Mouse (Mus musculus) CH12.LX (cell line): Measurements from ENCODE around the gene Tmbim7. TPM values are rescaled to one million over a fixed set of nuclear protein-coding genes. Genes with fewer than 3 reads are reported as not detected.

Source experiments
- DNase-seq: peaks from one replicate; pipeline ENCODE4 v3.0.0-alpha.2; 2013; ENCODE audit errors: extremely low read depth
- H3K27ac ChIP-seq: 2 replicates; pipeline ENCODE4 v1.5.1; 2012; ENCODE audit warnings: low read depth, mild to moderate bottlenecking, control low read depth, moderate library complexity; ENCODE audit not compliant: insufficient read depth
- H3K27me3 ChIP-seq: replicated peaks from 2 replicates; pipeline ENCODE3; 2012; ENCODE audit warnings: inconsistent platforms
- H3K36me3 ChIP-seq, 2 experiments: replicated peaks in 1 of 2; 2 replicates each; pipeline versions ENCODE3 to v1.6.1; 2012; ENCODE audit warnings: inconsistent platforms in 1 of 2, low read length in 1 of 2, mild to moderate bottlenecking in 1 of 2, mixed read lengths in 1 of 2, moderate library complexity in 1 of 2; ENCODE audit not compliant: control insufficient read depth in 1 of 2, insufficient read depth in 1 of 2
- H3K4me1 ChIP-seq, 2 experiments: 2 replicates each; pipeline ENCODE4 v1.6.1; 2012; ENCODE audit warnings: inconsistent platforms in 1 of 2, moderate library complexity in 1 of 2; ENCODE audit not compliant: insufficient read depth in 2 of 2, control insufficient read depth in 1 of 2
- H3K4me2 ChIP-seq: 2 replicates; pipeline ENCODE4 v1.6.1; 2012; ENCODE audit warnings: low read depth, mild to moderate bottlenecking, control low read depth; ENCODE audit not compliant: poor library complexity, insufficient read depth, severe bottlenecking
- H3K4me3 ChIP-seq, 3 experiments: fragments of 150-350 bp in 1 of 3; sonication (generic) in 1 of 3; replicated peaks in 1 of 3; 2 replicates each; pipeline versions ENCODE3 to v1.5.1; 2011 to 2012; ENCODE audit warnings: low read depth in 2 of 3, low read length in 2 of 3, mild to moderate bottlenecking in 2 of 3, moderate library complexity in 2 of 3, control low read depth in 1 of 3, improper control_type of control experiment in 1 of 3, inconsistent platforms in 1 of 3, mixed read lengths in 1 of 3; ENCODE audit not compliant: poor library complexity in 1 of 3
- H3K79me2 ChIP-seq: replicated peaks from 2 replicates; pipeline ENCODE4 v1.6.1; 2012; ENCODE audit warnings: mild to moderate bottlenecking, moderate library complexity; ENCODE audit not compliant: control insufficient read depth, poor library complexity, insufficient read depth, severe bottlenecking; ENCODE audit errors: extremely low read depth
- H3K9ac ChIP-seq: 2 replicates; pipeline ENCODE4 v1.6.1; 2012; ENCODE audit warnings: low read depth, mild to moderate bottlenecking, control low read depth, moderate library complexity; ENCODE audit not compliant: insufficient read depth
- H3K9me3 ChIP-seq: replicated peaks from 2 replicates; pipeline ENCODE3; 2012; ENCODE audit warnings: low read length, inconsistent platforms, mixed read lengths
- BHLHE40 ChIP-seq: IDR thresholded peaks from 2 replicates; pipeline ENCODE4 v1.6.1; 2011; ENCODE audit warnings: mild to moderate bottlenecking, low read depth, low read length, improper control_type of control experiment
- CHD1 ChIP-seq: IDR thresholded peaks from 2 replicates; pipeline ENCODE4 v1.6.1; 2012; ENCODE audit warnings: low read depth, low read length, improper control_type of control experiment, inconsistent platforms
- CHD2 ChIP-seq: IDR thresholded peaks from 2 replicates; pipeline ENCODE4 v1.6.1; 2011; ENCODE audit warnings: low read length, improper control_type of control experiment
- CTCF ChIP-seq, 2 experiments: IDR thresholded peaks in 1 of 2; conservative IDR thresholded peaks in 1 of 2; 2 replicates each; pipeline ENCODE4 v1.5.1; 2011 to 2012; ENCODE audit warnings: low read depth in 2 of 2, low read length in 2 of 2, improper control_type of control experiment in 1 of 2, inconsistent platforms in 1 of 2, mild to moderate bottlenecking in 1 of 2, moderate library complexity in 1 of 2
- ELF1 ChIP-seq: IDR thresholded peaks from 2 replicates; pipeline ENCODE4 v1.6.1; 2014; ENCODE audit warnings: low read depth, mild to moderate bottlenecking, inconsistent platforms, low read length, improper control_type of control experiment
- ETS1 ChIP-seq: conservative IDR thresholded peaks from 2 replicates; pipeline ENCODE4 v1.6.1; 2012; ENCODE audit warnings: low read depth, mild to moderate bottlenecking, inconsistent platforms, low read length, improper control_type of control experiment, moderate library complexity
- GABPA ChIP-seq: IDR thresholded peaks from 2 replicates; pipeline ENCODE4 v1.6.1; 2012; ENCODE audit warnings: low read depth, low read length, improper control_type of control experiment, inconsistent platforms; ENCODE audit not compliant: insufficient replicate concordance
- IRF4 ChIP-seq: IDR thresholded peaks from 2 replicates; pipeline ENCODE4 v1.6.1; 2014; ENCODE audit warnings: low read depth, mild to moderate bottlenecking, inconsistent platforms, low read length, improper control_type of control experiment
- MAFK ChIP-seq: IDR thresholded peaks from 2 replicates; pipeline ENCODE4 v1.6.1; 2011; ENCODE audit warnings: low read length, improper control_type of control experiment; ENCODE audit not compliant: insufficient replicate concordance
- MAX ChIP-seq: IDR thresholded peaks from 2 replicates; pipeline ENCODE4 v1.6.1; 2011; ENCODE audit warnings: low read length, improper control_type of control experiment
- MYC ChIP-seq: IDR thresholded peaks from 2 replicates; pipeline ENCODE4 v1.6.1; 2011; ENCODE audit warnings: low read depth, mild to moderate bottlenecking, improper control_type of control experiment, low read length
- NELFE ChIP-seq: IDR thresholded peaks from 2 replicates; pipeline ENCODE4 v1.6.1; 2011; ENCODE audit warnings: low read depth, low read length, improper control_type of control experiment
- NRF1 ChIP-seq: IDR thresholded peaks from 2 replicates; pipeline ENCODE4 v1.6.1; 2014; ENCODE audit warnings: low read depth, mild to moderate bottlenecking, inconsistent platforms, low read length, improper control_type of control experiment, moderate library complexity
- POLR2A ChIP-seq: IDR thresholded peaks from 2 replicates; pipeline ENCODE4 v1.6.1; 2011; ENCODE audit warnings: low read depth, mild to moderate bottlenecking, improper control_type of control experiment, low read length
- POLR2AphosphoS2 ChIP-seq: IDR thresholded peaks from 2 replicates; pipeline ENCODE4 v1.6.1; 2011; ENCODE audit warnings: low read depth, low read length, improper control_type of control experiment
- RCOR1 ChIP-seq: conservative IDR thresholded peaks from 2 replicates; pipeline ENCODE4 v1.6.1; 2012; ENCODE audit warnings: low read depth, mild to moderate bottlenecking, inconsistent platforms, low read length, improper control_type of control experiment
- TBP ChIP-seq: conservative IDR thresholded peaks from 2 replicates; pipeline ENCODE4 v1.6.1; 2011; ENCODE audit warnings: low read depth, low read length, improper control_type of control experiment
- UBTF ChIP-seq: IDR thresholded peaks from 2 replicates; pipeline ENCODE4 v1.6.1; 2012; ENCODE audit warnings: low read depth, mild to moderate bottlenecking, inconsistent platforms, low read length, improper control_type of control experiment, moderate library complexity
- ZC3H11A ChIP-seq: IDR thresholded peaks from 2 replicates; pipeline ENCODE4 v1.6.1; 2012; ENCODE audit warnings: low read depth, mild to moderate bottlenecking, inconsistent platforms, low read length, improper control_type of control experiment
- ZNF384 ChIP-seq: IDR thresholded peaks from 2 replicates; pipeline ENCODE4 v1.6.1; 2012; ENCODE audit warnings: low read depth, low read length, improper control_type of control experiment, inconsistent platforms
- dilution Hi-C: fragments of 300-500 bp; cut with MboI; formaldehyde crosslinking; loops from 2 replicates; pipeline ENCODE4 v1.14.3; 2020; ENCODE audit warnings: low sequenced_read_pairs; ENCODE audit not compliant: extremely low pct_unique_long_range_greater_than_20kb, extremely low pct_ligation_motif_present
- in situ Hi-C: fragments of 300-500 bp; cut with MboI; formaldehyde crosslinking; loops from 3 replicates; pipeline ENCODE4 v1.14.3; 2019; ENCODE audit warnings: low sequenced_read_pairs, low pct_ligation_motif_present, low pct_unique_long_range_greater_than_20kb, mixed read lengths
- polyA plus RNA-seq: library from polyadenylated mRNA; unstranded; fragments of >175 nt; gene quantifications from 2 replicates; pipeline ENCODE4 v1.2.1, GENCODE M21; 2012; ENCODE audit warnings: low read depth; ENCODE audit not compliant: insufficient read length
- total RNA-seq, 2 experiments: library from RNA; depleted of rRNA; stranded (reverse); fragments of 300-350 nt in 1 of 2; fragments of >200 nt in 1 of 2; gene quantifications; 2 replicates each; pipeline ENCODE4 v1.2.3; 2012 to 2014

The Tmbim7 gene
- total and polyA plus RNA-seq, 3 experiments: not detected

DNA sequence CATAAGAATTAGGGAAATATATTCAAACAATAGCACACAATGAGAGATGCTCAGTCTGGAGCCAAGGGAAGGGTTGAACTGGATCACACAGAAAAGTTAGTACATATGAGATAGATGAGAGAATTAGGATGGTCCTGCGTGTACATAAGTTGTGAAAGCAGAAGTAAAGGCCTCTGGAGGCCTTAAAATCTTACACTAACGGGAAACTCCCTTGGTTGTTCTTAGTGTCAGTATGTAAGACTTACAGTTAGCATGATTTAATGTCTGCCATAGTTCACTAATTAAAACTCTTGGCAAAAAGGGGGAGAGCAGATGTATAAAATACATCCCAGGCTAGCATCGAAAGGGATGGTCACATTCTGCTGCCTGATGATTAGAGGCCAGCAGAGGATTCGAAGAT lies 2.8 kb downstream of the Tmbim7 start:
- Histone ChIP-seq H3K27ac (no peak overlapping the region), H3K4me3 (no peak overlapping the region)

DNA sequence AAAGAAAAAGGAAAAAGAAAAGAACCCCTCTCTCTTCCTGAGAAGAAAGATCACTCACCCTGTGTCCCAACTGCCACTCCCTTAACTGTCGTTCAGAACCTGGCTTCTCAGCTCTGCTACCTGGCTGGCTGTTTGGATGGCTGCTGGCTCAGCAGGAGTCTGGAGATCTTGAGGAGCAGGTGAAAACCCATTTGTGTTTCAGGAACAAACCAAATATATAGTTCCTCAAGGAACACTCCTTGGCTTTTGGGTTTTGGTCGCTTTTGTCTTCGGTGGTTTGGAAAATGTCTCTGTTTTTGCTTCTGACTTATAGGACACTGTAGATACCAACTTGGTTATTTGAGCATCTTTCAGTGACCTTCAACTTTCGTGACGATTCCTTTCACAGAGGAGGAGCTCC lies 6.1 kb downstream of the Tmbim7 start, which contains the start of gene Gatad1:
TSS of gene Gatad1 (minus strand) at position 101 of the 400 bp plus-strand sequence.
- Histone ChIP-seq H3K4me2 (no peak within 1 kb of the TSS), H3K9ac (no peak within 1 kb of the TSS)
- no peak for DNase-seq
- in situ Hi-C loops: no loop called here
- TF ChIP-seq MYC (no peak), POLR2AphosphoS2 (no peak), CTCF (conservative IDR thresholded peaks at IDR 0.05 in 1 of 2, IDR thresholded peaks at IDR 0.05 in 1 of 2; ENCODE audit: low read depth in 2 of 2, low read length in 2 of 2) (no peak), TBP (no peak), NELFE (no peak), ZNF384 (no peak), GABPA (no peak), IRF4 (no peak), ELF1 (no peak), ETS1 (no peak), POLR2A (no peak), ZC3H11A (no peak), RCOR1 (no peak), NRF1 (no peak), CHD2 (no peak), MAX (no peak), BHLHE40 (no peak)
- TF ChIP-seq, all 38 proteins: peak for 0
- H3K9me3 ChIP-seq: peaks cover 4% of the 10 kb centered on the region
- H3K36me3 ChIP-seq: no peaks in the 10 kb centered on the region
- peaks cover 2% of the 10 kb centered on the region for H3K27me3 ChIP-seq
- dilution Hi-C loops: no loop called here
- H3K4me1 ChIP-seq: peaks cover 0 to 15% of the 10 kb centered on the region in 2 experiments; a peak in 2 of 4 replicates
- no peak within 1 kb of the TSS for H3K4me3 ChIP-seq
- no peak within 1 kb of the TSS for H3K27ac ChIP-seq
- H3K79me2 ChIP-seq: no peaks in the 10 kb centered on the region

More for the DNA sequence above, 2.8 kb downstream of the Tmbim7 start:
- peaks cover 1% of the 10 kb centered on the region for H3K9me3 ChIP-seq
- TF ChIP-seq MAFK (no peak), UBTF (no peak), POLR2A (no peak), GABPA (no peak), CHD1 (no peak), POLR2AphosphoS2 (no peak)
- H3K4me1 ChIP-seq: peaks cover 0 to 15% of the 10 kb centered on the region in 2 experiments; a peak in 2 of 4 replicates
- dilution Hi-C loops (no loop called here), in situ Hi-C loops (no loop called here)
- DNase-seq: peak; percentile 24
- no peaks in the 10 kb centered on the region for H3K79me2 ChIP-seq
- H3K36me3 ChIP-seq: no peaks in the 10 kb centered on the region
- H3K9ac ChIP-seq: no peak overlapping the region
- H3K4me2 ChIP-seq: no peak overlapping the region
- no peaks in the 10 kb centered on the region for H3K27me3 ChIP-seq
